11 mouse cellular contexts compared by ENCODE assay signal in genomic region chr9:105492744-105493143, GRCm38 (mm10). TPM values are rescaled to one million over a fixed set of nuclear protein-coding genes. Genes with fewer than 3 reads are reported as not detected.
A peak's percentile ranks its signal among the peaks of the same experiment; 100 is the strongest.
DNase-seq lines count a peak whose midpoint lies in the region; ATAC-seq and TF ChIP-seq lines count a peak whose summit lies in the region.
"Had no signal": no experiment of that assay in that cellular context is flagged by ENCODE, and none has a peak within 500 bp of the region (broad histone marks: within the 10 kb centered on the region; RNA-seq: fewer than 3 reads in every experiment).

No protein-coding gene starts in this region.

- H3K27me3 ChIP-seq in heart, embryonic 13.5 days (replicated peaks), result no peaks in the 10 kb centered on the region
- H3K27me3 ChIP-seq in midbrain, embryonic 12.5 days, result no peaks in the 10 kb centered on the region
- no peaks in the 10 kb centered on the region for H3K27me3 ChIP-seq in midbrain, embryonic 11.5 days (ENCODE audit: control insufficient read depth, insufficient read depth, low read length)
- no peaks in the 10 kb centered on the region for H3K27me3 ChIP-seq in myocyte (ENCODE audit: control insufficient read depth, insufficient read depth, insufficient read length)

- no peaks in the 10 kb centered on the region for H3K36me3 ChIP-seq in heart, embryonic 13.5 days
- 0 out of 2 replicates have a peak, but pooled peaks cover 7% of the 10 kb centered on the region for H3K36me3 ChIP-seq in midbrain, embryonic 12.5 days
- no peaks in the 10 kb centered on the region for H3K36me3 ChIP-seq in midbrain, embryonic 11.5 days (ENCODE audit: control insufficient read depth, insufficient read depth, low read length)
- no peaks in the 10 kb centered on the region for H3K36me3 ChIP-seq in myocyte (ENCODE audit: control insufficient read depth, insufficient read depth)

- no peak for TF ChIP-seq POLR2A in myocyte (IDR thresholded peaks at IDR 0.05; ENCODE audit: insufficient read length, low read depth)

- H3K4me3 ChIP-seq in heart, embryonic 13.5 days, result no peak overlapping the region
- no peak overlapping the region for H3K4me3 ChIP-seq in midbrain, embryonic 12.5 days
- no peak overlapping the region for H3K4me3 ChIP-seq in midbrain, embryonic 11.5 days (ENCODE audit: low read depth, low read length)
- H3K4me3 ChIP-seq in myocyte, result no peak overlapping the region

- 48% methylated on average over 3 of the region's 3 CpGs for WGBS in heart, embryonic 13.5 days
- WGBS in midbrain, embryonic 12.5 days, result 81% methylated on average over 3 of the region's 3 CpGs
- WGBS in midbrain, embryonic 11.5 days, result 78% methylated on average over 3 of the region's 3 CpGs

- H3K4me2 ChIP-seq in heart, embryonic 13.5 days, result peak overlapping the region; percentile 100
- peak overlapping the region; percentile 97 for H3K4me2 ChIP-seq in midbrain, embryonic 12.5 days (replicated peaks)
- H3K4me2 ChIP-seq in midbrain, embryonic 11.5 days, result no peak overlapping the region
- peak overlapping the region; percentile 88 for H3K4me2 ChIP-seq in myocyte (ENCODE audit: low read depth)

- no peak overlapping the region for H3ac ChIP-seq in myocyte (ENCODE audit: control insufficient read depth, insufficient read length)

- peaks cover 55% of the 10 kb centered on the region for H3K4me1 ChIP-seq in heart, embryonic 13.5 days
- peaks cover 20% of the 10 kb centered on the region for H3K4me1 ChIP-seq in midbrain, embryonic 12.5 days
- H3K4me1 ChIP-seq in midbrain, embryonic 11.5 days (ENCODE audit: control insufficient read depth, insufficient read depth, low read length), result peaks cover 5% of the 10 kb centered on the region

- H3K9ac ChIP-seq in heart, embryonic 13.5 days, result no peak overlapping the region
- H3K9ac ChIP-seq in midbrain, embryonic 12.5 days (replicated peaks), result no peak overlapping the region
- H3K9ac ChIP-seq in midbrain, embryonic 11.5 days (ENCODE audit: low read length), result no peak overlapping the region

- no peak for DNase-seq in heart, postnatal 10 days
- DNase-seq in midbrain, embryonic 11.5 days (ENCODE audit: low spot score, missing footprints), result no peak
- DNase-seq in fibroblast of lung, adult 2 months (ENCODE audit: low read depth), result peak; percentile 44
- no peak for DNase-seq in adrenal gland, adult (ENCODE audit: inconsistent age in 2 of 2, low spot score in 1 of 2)
- DNase-seq: cerebellum, adult 9-11 months; heart, postnatal 4 days; thymus, postnatal 36 days had no signal

- no peak overlapping the region for H3K27ac ChIP-seq in heart, embryonic 13.5 days (replicated peaks)
- no peak overlapping the region for H3K27ac ChIP-seq in midbrain, embryonic 12.5 days (replicated peaks)
- H3K27ac ChIP-seq in midbrain, embryonic 11.5 days (ENCODE audit: low read depth, low read length), result no peak overlapping the region

- H3K79me2 ChIP-seq in myocyte (ENCODE audit: control insufficient read depth, insufficient read depth), result peaks cover 60% of the 10 kb centered on the region

- no peak for ATAC-seq in heart, embryonic 13.5 days (ENCODE audit: extremely low read depth, insufficient number of reproducible peaks, low FRiP score, low TSS enrichment)
- ATAC-seq in midbrain, embryonic 12.5 days (ENCODE audit: low FRiP score, low read depth), result no peak
- ATAC-seq in midbrain, embryonic 11.5 days (ENCODE audit: low FRiP score), result no peak
- no peak for ATAC-seq in erythroid progenitor cell, adult 5-6 weeks (replicated peaks; ENCODE audit: low FRiP score, poor library complexity, severe bottlenecking)

- intact Hi-C loops in heart, postnatal 10 days (cut with DNase I), result no loop called here

- no peaks in the 10 kb centered on the region for H3K9me3 ChIP-seq in heart, embryonic 13.5 days
- no peaks in the 10 kb centered on the region for H3K9me3 ChIP-seq in midbrain, embryonic 12.5 days
- H3K9me3 ChIP-seq in midbrain, embryonic 11.5 days (ENCODE audit: control insufficient read depth, low read length), result no peaks in the 10 kb centered on the region

TF ChIP-seq in myocyte, 11 proteins besides CTCF, POLR2A, EP300 and RAD21:
- TF ChIP-seq E2F4 (IDR thresholded peaks at IDR 0.05; ENCODE audit: insufficient read depth) (no peak), TCF3 (IDR thresholded peaks at IDR 0.05; ENCODE audit: insufficient read length, low read depth) (no peak), POLR2AphosphoS2 (IDR thresholded peaks at IDR 0.05; ENCODE audit: insufficient read length, low read depth) (no peak), CEBPB (IDR thresholded peaks at IDR 0.05; ENCODE audit: insufficient read depth, poor library complexity, severe bottlenecking) (no peak), MYOG (IDR thresholded peaks at IDR 0.05; ENCODE audit: control insufficient read depth in 1 of 3, insufficient read depth in 1 of 3, insufficient read length in 2 of 3, low read depth in 2 of 3) (no peak), MAX (IDR thresholded peaks at IDR 0.05; ENCODE audit: low read depth) (no peak), SRF (IDR thresholded peaks at IDR 0.05; ENCODE audit: control insufficient read depth, insufficient read length, low read depth) (no peak), TCF12 (IDR thresholded peaks at IDR 0.05; ENCODE audit: insufficient read depth, poor library complexity, severe bottlenecking) (no peak), REST (IDR thresholded peaks at IDR 0.05; ENCODE audit: insufficient read depth, insufficient read length) (no peak), USF1 (IDR thresholded peaks at IDR 0.05; ENCODE audit: low read depth) (no peak), MYOD1 (IDR thresholded peaks at IDR 0.05; ENCODE audit: control insufficient read depth in 1 of 3, insufficient read length in 2 of 3, low read depth in 2 of 3) (no peak)

RNA-seq across cellular contexts. Expression of gene Atp2c1, which starts 34.4 kb away (rescaled TPM):
- 45.8 and 46.6 TPM in 2 replicates for polyA plus RNA-seq in heart, embryonic 13.5 days (2015; fragmentation: Nextera tagmentation; extraction: Ambion mirVana)
- 10 to 100 TPM; 43.5 to 63.4 TPM for total RNA-seq in heart, postnatal 10 days (2021)
- 89.1 and 96.9 TPM in 2 replicates for polyA plus RNA-seq in midbrain, embryonic 12.5 days (2016; fragmentation: Nextera tagmentation; extraction: Ambion mirVana)
- 71.0 and 76.7 TPM in 2 replicates for polyA plus RNA-seq in midbrain, embryonic 11.5 days (2014; fragmentation: Nextera tagmentation; extraction: Ambion mirVana)
- polyA plus RNA-seq in myocyte (2012; fragmentation: generic; extraction: Trizol), result 20.5 TPM
- total RNA-seq in erythroid progenitor cell, adult 5-6 weeks (2015; ENCODE audit: low replicate concordance), result 13.0 and 28.1 TPM in 2 replicates
- total RNA-seq in erythroid progenitor cell, adult 5-6 weeks (2017; ENCODE audit: low replicate concordance), result 25.2 and 37.4 TPM in 2 replicates
